Mouse (Mus musculus) cerebellum, adult 2 months (tissue): ENCODE results near the gene Bmf.

Experiments
- CTCF ChIP-seq: fragments of 200-500 bp; IDR thresholded peaks from 2 replicates; pipeline ENCODE4 v1.5.1; 2011; ENCODE audit warnings: low read depth, mild to moderate bottlenecking, control low read depth, low read length, moderate library complexity, borderline replicate concordance; ENCODE audit not compliant: insufficient read depth
- POLR2A ChIP-seq: fragments of 200-500 bp; IDR thresholded peaks from 2 replicates; pipeline ENCODE4 v1.6.1; 2011; ENCODE audit warnings: low read length, control low read depth, borderline replicate concordance; ENCODE audit not compliant: insufficient read depth

GRCm38 (mm10) chr2:118483032-118483431, 66.5 kb downstream of the Bmf start:
- TF ChIP-seq CTCF (no peak), POLR2A (no peak)
